Mouse (Mus musculus): ENCODE data around the gene Fli1. TPM values are rescaled to one million over a fixed set of nuclear protein-coding genes. Genes with fewer than 3 reads are reported as not detected.

Gene Fli1
- polyA plus RNA-seq, 1 experiment from 2014 or later: 11.5 TPM

DNA sequence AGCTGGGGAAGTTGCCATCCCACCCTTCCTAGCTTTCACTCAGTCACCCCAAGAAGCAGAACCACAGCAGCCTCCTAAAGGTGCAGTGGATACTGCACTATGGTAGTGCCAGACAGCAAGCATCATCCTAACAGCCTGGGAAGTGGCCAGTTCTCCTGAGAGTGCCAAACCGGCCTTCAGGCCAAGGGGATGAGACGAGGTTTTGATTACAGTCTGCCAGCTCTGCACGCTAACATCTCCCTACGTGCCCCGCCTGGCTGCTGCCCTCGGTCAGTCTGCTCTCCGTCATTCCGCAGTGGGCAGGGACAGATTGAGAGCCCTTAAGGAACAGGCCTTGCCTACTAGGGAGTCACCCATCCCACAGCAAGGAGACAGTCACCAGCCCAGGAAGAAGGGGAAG, 75.8 kb downstream of the Fli1 start:
- H3K4me2 ChIP-seq (ENCODE audit: low read depth, low read length): no peak overlapping the region
- DNase-seq (no peak), ATAC-seq (no peak)
- no peaks in the 10 kb centered on the region for H3K27me3 ChIP-seq (ENCODE audit: insufficient read depth, low read length)
- no peak overlapping the region for H3K4me3 ChIP-seq (ENCODE audit: low read depth, low read length)
- H3K27ac ChIP-seq (ENCODE audit: low read depth): no peak overlapping the region
- no peaks in the 10 kb centered on the region for H3K4me1 ChIP-seq (ENCODE audit: insufficient read depth)
- TF ChIP-seq CTCF (IDR thresholded peaks at IDR 0.05; ENCODE audit: low read depth) (no peak), EP300 (IDR thresholded peaks at IDR 0.05; ENCODE audit: low read depth) (no peak)
- H3K36me3 ChIP-seq (replicated peaks; ENCODE audit: insufficient read depth, low read length): peaks cover 17% of the 10 kb centered on the region
- H3K9ac ChIP-seq (replicated peaks): no peak overlapping the region
- 79% methylated on average over 8 of the region's 8 CpGs for WGBS (ENCODE audit: insufficient replicate concordance)
- H3K9me3 ChIP-seq (ENCODE audit: low read length): no peaks in the 10 kb centered on the region

- DNase-seq: no peak
- TF ChIP-seq CTCF (IDR thresholded peaks at IDR 0.05; ENCODE audit: low read depth) (peak; percentile 40; the same call in 1 of the 2 replicates), EP300 (IDR thresholded peaks at IDR 0.05; ENCODE audit: low read depth) (no peak)
- WGBS (ENCODE audit: insufficient replicate concordance): 62% methylated on average over 3 of the region's 3 CpGs
- H3K27ac ChIP-seq (ENCODE audit: low read depth): no peak overlapping the region
- H3K4me1 ChIP-seq (ENCODE audit: insufficient read depth): no peaks in the 10 kb centered on the region
- H3K9me3 ChIP-seq (ENCODE audit: low read length): no peaks in the 10 kb centered on the region
- H3K36me3 ChIP-seq (replicated peaks; ENCODE audit: insufficient read depth, low read length): peaks cover 14% of the 10 kb centered on the region
- no peaks in the 10 kb centered on the region for H3K27me3 ChIP-seq (ENCODE audit: insufficient read depth, low read length)
- no peak overlapping the region for H3K4me3 ChIP-seq (ENCODE audit: low read depth, low read length)
- no peak overlapping the region for H3K9ac ChIP-seq (replicated peaks)
- no peak for ATAC-seq
- no peak overlapping the region for H3K4me2 ChIP-seq (ENCODE audit: low read depth, low read length)
These were observed 86.0 kb downstream of the Fli1 start for GRCm38 (mm10) chr9:32456707-32457106.

DNA sequence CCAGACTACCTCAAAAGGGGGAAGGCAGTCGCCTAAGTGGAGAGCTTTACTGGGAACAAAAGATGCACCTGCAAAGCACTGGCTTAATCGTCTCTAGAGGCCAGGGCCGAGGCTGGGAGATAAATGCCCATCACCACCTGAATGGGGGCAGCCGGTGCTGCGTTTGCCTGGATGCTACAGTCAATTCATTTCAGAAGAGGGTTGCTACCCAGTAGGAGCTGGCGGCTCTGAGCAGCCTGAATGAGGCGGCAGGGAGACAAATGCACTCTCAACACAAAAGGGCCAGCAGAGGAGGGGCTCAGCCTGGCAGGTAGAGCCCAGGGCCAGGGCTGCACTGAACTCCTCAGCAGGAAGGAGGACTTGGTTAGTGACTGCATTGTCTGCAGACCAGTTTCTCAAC, 92.5 kb downstream of the Fli1 start:
- Histone ChIP-seq H3K36me3 (replicated peaks; ENCODE audit: insufficient read depth, low read length) (peaks cover 15% of the 10 kb centered on the region; the same call in 1 of the 2 replicates), H3K9ac (replicated peaks) (no peak overlapping the region), H3K4me1 (ENCODE audit: insufficient read depth) (no peaks in the 10 kb centered on the region), H3K4me2 (ENCODE audit: low read depth, low read length) (no peak overlapping the region), H3K9me3 (ENCODE audit: low read length) (no peaks in the 10 kb centered on the region), H3K27ac (ENCODE audit: low read depth) (no peak overlapping the region), H3K4me3 (ENCODE audit: low read depth, low read length) (no peak overlapping the region), H3K27me3 (ENCODE audit: insufficient read depth, low read length) (no peaks in the 10 kb centered on the region)
- DNase-seq (no peak), ATAC-seq (no peak)
- no peak for TF ChIP-seq EP300 (IDR thresholded peaks at IDR 0.05; ENCODE audit: low read depth)
- TF ChIP-seq CTCF (IDR thresholded peaks at IDR 0.05; ENCODE audit: low read depth): no peak
- 77% methylated on average over 7 of the region's 7 CpGs for WGBS (ENCODE audit: insufficient replicate concordance)

- DNase-seq (no peak), ATAC-seq (no peak)
- 73% methylated on average over 5 of the region's 5 CpGs for WGBS (ENCODE audit: insufficient replicate concordance)
- no peaks in the 10 kb centered on the region for H3K4me1 ChIP-seq (ENCODE audit: insufficient read depth)
- H3K9me3 ChIP-seq (ENCODE audit: low read length): no peaks in the 10 kb centered on the region
- no peak overlapping the region for H3K27ac ChIP-seq (ENCODE audit: low read depth)
- no peak overlapping the region for H3K9ac ChIP-seq (replicated peaks)
- TF ChIP-seq CTCF (IDR thresholded peaks at IDR 0.05; ENCODE audit: low read depth) (no peak), EP300 (IDR thresholded peaks at IDR 0.05; ENCODE audit: low read depth) (no peak)
- H3K27me3 ChIP-seq (ENCODE audit: insufficient read depth, low read length): no peaks in the 10 kb centered on the region
- H3K4me3 ChIP-seq (ENCODE audit: low read depth, low read length): no peak overlapping the region
- peaks cover 15% of the 10 kb centered on the region; the same call in 1 of the 2 replicates for H3K36me3 ChIP-seq (replicated peaks; ENCODE audit: insufficient read depth, low read length)
- no peak overlapping the region for H3K4me2 ChIP-seq (ENCODE audit: low read depth, low read length)
These were observed 93.9 kb downstream of the Fli1 start for GRCm38 (mm10) chr9:32448766-32449165.

GRCm38 (mm10) chr9:32445789-32446188, 96.9 kb downstream of the Fli1 start:
- TF ChIP-seq CTCF (IDR thresholded peaks at IDR 0.05; ENCODE audit: low read depth) (peak; percentile 69), EP300 (IDR thresholded peaks at IDR 0.05; ENCODE audit: low read depth) (no peak)
- no peak for ATAC-seq
- Histone ChIP-seq H3K4me3 (ENCODE audit: low read depth, low read length) (no peak overlapping the region), H3K9ac (replicated peaks) (no peak overlapping the region), H3K27ac (ENCODE audit: low read depth) (no peak overlapping the region), H3K4me2 (ENCODE audit: low read depth, low read length) (no peak overlapping the region), H3K36me3 (replicated peaks; ENCODE audit: insufficient read depth, low read length) (peaks cover 21% of the 10 kb centered on the region), H3K4me1 (ENCODE audit: insufficient read depth) (no peaks in the 10 kb centered on the region), H3K27me3 (ENCODE audit: insufficient read depth, low read length) (no peaks in the 10 kb centered on the region), H3K9me3 (ENCODE audit: low read length) (no peaks in the 10 kb centered on the region)
- DNase-seq: no peak
- WGBS (ENCODE audit: insufficient replicate concordance): 39% methylated on average over 3 of the region's 3 CpGs

DNA sequence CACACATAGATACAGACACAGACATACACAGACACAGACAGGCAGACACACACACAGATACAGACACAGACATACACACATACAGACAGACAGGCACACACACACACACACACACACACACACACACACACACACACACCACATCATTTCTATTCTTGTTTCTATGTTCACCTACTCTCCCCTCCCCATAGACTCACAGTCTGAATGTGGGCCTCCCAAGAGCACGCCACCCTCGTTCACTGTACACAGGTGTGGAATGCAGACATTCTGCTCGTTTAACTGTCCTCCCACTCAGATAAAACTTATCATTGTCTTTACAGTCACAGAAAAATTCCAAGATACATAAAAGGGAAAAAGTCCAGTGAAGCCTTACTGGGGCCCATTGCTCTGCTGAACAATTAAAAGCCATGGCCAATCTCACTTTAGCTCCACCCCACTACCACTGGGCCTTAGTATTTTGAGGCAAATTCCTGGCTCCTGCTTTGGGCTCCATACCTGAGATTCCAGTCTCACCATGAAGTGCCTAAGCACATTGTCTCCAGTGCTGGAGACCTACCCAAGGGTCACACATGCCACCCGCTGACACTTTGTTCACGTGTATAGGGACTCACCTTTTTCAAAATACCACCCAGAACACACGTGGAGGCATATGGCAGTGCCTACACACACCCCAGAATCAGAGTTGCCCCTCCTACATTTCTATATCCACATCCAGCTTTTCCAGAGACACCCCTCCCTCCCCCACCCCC, 98.0 kb downstream of the Fli1 start:
- TF ChIP-seq CTCF (IDR thresholded peaks at IDR 0.05; ENCODE audit: low read depth) (no peak), EP300 (IDR thresholded peaks at IDR 0.05; ENCODE audit: low read depth) (no peak)
- no peak overlapping the region for H3K27ac ChIP-seq (ENCODE audit: low read depth)
- DNase-seq (no peak), ATAC-seq (no peak)
- no peaks in the 10 kb centered on the region for H3K9me3 ChIP-seq (ENCODE audit: low read length)
- no peaks in the 10 kb centered on the region for H3K4me1 ChIP-seq (ENCODE audit: insufficient read depth)
- no peak overlapping the region for H3K9ac ChIP-seq (replicated peaks)
- no peak overlapping the region for H3K4me2 ChIP-seq (ENCODE audit: low read depth, low read length)
- H3K27me3 ChIP-seq (ENCODE audit: insufficient read depth, low read length): no peaks in the 10 kb centered on the region
- WGBS (ENCODE audit: insufficient replicate concordance): 67% methylated on average over 6 of the region's 6 CpGs
- no peak overlapping the region for H3K4me3 ChIP-seq (ENCODE audit: low read depth, low read length)
- H3K36me3 ChIP-seq (replicated peaks; ENCODE audit: insufficient read depth, low read length): peaks cover 19% of the 10 kb centered on the region
